Mouse (Mus musculus): ENCODE measurements at regions not wholly inside any gene's neighbourhood (a gene's known extent, or its start where the extent isn't known, plus 50 kb on each side); places are given as distances from the start of the nearest gene placed in this dataset.

- DNase-seq (ENCODE audit: low spot score), result no peak
Observed at GRCm38 (mm10) chr7:72592649-72593048, 286.2 kb upstream of the Mctp2 start.

DNA sequence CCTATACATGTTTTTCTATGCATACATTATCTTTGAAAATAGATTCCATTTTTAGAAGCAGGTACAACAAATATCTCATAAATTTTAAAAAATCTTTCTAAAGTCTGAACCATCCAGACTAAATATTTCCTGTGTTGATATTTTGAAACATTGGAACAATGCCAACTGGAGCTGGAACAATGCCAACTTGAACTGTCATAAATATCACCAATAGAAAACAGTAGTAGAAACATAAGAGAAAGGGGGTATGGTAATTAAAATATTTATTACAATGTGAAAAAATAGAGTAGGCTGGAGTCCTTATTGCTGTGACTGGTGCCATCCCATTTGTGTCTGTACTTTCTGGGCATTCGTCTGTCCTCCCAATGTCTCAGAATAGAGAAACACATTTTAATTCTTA lies 286.9 kb upstream of the Mctp2 start:
- peak; percentile 29 for DNase-seq (ENCODE audit: low spot score)

- DNase-seq (ENCODE audit: low spot score), result no peak
Observed at GRCm38 (mm10) chr7:72594741-72595140, 288.3 kb upstream of the Mctp2 start.

DNA sequence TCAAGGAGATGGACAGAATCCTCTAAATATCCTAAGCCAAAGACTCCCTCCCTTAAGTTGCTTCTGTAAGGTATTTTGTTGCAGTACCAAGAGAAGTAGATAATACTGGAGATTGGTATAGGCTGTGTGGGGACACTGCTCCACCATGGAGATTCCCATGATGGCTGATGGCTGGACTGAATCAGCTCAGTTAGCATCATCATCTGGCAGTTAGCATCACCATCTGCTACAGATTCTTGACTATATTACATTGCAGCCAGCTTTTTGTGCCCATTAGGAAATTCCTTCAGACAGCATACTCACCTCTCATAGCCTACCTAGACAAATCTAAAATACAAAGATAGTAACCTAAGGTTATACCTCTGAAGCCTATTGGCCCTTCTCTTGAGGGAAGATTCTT lies 290.6 kb upstream of the Mctp2 start:
- no peak for DNase-seq (ENCODE audit: low spot score)

DNA sequence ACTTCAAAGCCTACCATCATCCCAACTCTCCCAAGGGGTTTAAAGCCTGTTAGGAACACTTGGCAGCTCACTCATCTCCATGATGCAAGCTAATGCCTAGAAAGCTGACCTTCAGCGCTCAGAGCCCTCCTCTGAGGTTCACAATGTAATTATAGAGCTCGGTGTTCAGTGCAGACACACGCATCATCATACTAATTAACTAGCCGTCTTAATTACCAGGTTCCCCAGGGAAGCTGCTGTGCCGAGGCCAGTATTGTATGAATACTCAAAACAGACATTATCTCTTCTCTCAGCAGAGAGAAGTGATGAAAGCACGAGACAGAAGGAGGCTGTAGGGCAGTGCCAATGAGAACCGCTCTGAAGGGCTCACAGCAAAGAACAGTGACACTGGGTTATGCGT lies 295.5 kb upstream of the Mctp2 start:
- no peak for DNase-seq (ENCODE audit: low spot score)

GRCm38 (mm10) chr7:72609791-72610190 lies 303.4 kb upstream of the Mctp2 start:
- no peak for DNase-seq (ENCODE audit: low spot score)

GRCm38 (mm10) chr7:72615232-72615631 lies 308.8 kb upstream of the Mctp2 start:
- DNase-seq (ENCODE audit: low spot score), result no peak

DNA sequence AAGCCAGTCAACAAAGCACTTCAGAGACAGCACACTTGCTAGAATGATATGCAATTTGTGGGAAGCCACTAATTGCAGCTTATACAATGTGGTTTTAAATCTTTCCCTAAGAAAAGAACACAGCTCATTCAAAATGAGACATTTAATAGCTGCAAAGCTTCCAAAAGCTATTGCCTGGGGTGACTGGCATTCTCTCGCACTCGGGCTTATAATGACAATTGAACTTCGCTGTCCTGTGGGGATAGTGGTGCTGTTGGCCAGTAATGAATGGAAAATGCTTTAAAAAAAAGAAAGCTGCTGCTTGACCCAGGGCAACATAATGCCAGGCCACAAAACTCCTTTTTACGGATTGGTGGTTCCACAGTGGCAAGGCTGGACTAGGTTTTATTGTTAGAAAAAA lies 321.0 kb upstream of the Mctp2 start:
- DNase-seq (ENCODE audit: low spot score), result no peak

DNA sequence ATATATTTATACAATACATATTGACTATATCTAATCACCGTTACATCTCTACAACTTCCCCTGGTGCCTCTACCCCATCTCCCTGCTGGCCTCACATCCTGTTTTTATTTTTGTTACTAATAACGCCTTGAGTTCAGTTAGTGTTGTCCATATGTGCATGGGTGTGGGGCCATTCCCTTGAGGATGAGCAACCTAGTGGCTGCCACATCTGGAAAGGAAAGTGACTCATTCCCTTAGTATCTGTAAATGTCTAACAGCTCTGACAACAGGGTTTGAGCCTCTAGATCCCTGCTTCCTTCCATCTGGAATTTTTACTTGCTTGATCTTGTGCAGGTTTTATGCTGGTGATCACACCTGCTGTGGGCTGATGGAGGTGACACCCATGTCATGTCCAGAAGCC lies 333.2 kb upstream of the Mctp2 start:
- no peak for DNase-seq (ENCODE audit: low spot score)

- no peak for DNase-seq (ENCODE audit: low spot score)
Observed at GRCm38 (mm10) chr7:72675018-72675417, 368.6 kb upstream of the Mctp2 start.

- no peak for DNase-seq (ENCODE audit: low spot score)
Observed at GRCm38 (mm10) chr7:72685803-72686202, 379.4 kb upstream of the Mctp2 start.

- no peak for DNase-seq (ENCODE audit: low spot score)
Observed at GRCm38 (mm10) chr7:72687356-72687755, 380.9 kb upstream of the Mctp2 start.

GRCm38 (mm10) chr7:72691396-72691795 lies 385.0 kb upstream of the Mctp2 start:
- DNase-seq (ENCODE audit: low spot score), result no peak

DNA sequence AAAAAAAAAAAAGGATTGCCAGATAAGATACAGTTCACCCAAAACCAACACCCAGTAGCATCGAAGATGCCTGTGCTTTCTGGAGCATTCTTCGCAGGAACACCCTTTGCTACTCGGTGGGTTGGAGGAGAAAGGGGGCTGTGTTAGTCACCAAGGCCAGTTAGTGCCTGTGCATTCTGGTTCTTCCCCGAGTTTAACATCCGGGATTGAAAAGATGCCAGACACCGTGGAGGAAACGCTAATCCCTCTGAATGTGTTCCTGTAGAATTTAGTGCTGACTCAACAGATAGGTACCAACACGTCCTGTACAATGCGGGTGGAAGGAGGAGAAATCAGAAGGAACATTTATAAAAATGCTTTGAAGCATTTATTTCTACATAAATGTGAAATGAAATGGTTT lies 385.5 kb upstream of the Mctp2 start:
- DNase-seq (ENCODE audit: low spot score), result no peak

DNA sequence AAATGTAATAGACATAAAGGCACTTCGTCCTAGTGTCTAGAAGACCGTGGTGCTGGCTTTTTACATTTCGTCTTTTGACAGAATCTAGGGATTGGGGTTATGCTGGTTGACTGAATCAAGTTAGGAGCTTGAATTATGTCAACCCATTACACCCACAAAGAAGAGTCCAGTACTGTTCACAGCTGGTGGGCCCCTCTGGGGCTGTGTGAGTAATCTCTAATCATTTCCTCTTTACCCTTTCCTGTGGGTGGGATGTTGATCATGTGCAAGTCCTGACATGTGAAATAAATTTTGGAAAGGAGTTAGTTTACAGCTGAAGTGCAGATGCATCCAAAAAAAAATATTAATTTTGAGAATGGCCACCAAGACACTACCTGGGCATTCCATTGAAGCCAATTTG lies 390.3 kb upstream of the Mctp2 start:
- DNase-seq (ENCODE audit: low spot score), result no peak

GRCm38 (mm10) chr7:72703652-72704341 lies 397.4 kb upstream of the Mctp2 start:
- DNase-seq (ENCODE audit: low spot score), result no peak

DNA sequence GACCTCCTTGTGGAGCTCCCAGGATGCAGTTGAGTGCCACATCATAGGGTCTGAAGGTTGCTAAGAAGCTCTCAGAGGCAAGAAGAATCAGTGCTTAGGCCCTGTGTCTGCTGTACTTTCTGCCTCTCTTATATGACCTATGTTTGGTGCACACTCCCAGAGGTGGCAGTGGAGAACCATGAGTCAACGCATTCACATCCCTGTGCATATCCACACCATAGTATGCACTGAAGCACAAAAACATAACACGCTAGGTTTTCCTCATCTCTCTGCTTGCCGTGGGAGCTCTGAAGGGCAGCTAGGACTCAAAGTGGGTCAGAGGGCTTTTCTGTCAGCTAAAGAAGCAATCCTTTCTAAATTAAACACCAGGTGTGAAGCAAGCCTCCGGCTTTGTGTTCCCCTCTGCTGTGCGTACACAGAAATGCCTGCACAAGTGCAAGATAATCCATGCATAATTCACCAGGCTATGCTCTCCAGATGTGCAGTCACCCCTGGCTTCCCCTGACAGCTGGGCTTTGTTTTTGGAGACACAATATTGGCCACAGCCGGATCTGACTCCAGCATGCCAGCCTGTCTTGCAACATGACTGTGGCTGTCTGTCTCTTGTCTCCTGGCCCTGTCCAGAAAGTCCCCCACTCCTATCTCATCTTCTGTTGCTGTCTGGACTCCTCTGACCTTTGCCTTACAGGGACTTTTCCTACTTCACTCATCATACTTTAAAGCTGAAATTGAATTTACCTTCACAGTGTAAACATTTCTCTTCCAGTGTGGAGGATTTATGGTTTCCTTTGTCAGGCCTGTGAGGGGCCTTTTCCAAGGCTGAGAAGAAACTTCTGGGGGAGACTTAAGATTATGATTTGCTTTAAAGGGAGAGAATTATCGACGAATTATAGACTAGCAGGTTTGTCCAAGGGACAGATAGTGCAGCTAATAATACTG lies 405.1 kb upstream of the Mctp2 start:
- DNase-seq (ENCODE audit: low spot score), result peak; percentile 42

DNA sequence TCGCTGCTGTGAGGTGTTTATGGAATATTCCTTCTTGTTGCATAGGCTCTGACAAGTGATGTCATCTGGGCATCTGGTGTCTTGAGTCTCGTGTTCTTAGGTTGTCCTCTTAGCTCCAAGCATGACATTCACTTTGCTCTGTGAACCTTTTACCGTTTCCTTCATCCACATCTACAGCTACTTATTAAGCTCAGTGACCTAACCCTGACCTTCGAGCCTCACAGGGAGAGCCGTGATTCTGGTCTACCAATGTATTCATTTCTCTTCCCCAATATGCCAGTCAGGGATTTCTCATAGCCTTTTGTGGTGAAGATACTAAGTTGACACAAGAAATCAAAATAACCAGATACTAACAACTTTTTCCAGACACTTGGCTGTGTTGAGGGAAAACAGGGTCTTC lies 409.0 kb upstream of the Mctp2 start:
- no peak for DNase-seq (ENCODE audit: low spot score)

DNA sequence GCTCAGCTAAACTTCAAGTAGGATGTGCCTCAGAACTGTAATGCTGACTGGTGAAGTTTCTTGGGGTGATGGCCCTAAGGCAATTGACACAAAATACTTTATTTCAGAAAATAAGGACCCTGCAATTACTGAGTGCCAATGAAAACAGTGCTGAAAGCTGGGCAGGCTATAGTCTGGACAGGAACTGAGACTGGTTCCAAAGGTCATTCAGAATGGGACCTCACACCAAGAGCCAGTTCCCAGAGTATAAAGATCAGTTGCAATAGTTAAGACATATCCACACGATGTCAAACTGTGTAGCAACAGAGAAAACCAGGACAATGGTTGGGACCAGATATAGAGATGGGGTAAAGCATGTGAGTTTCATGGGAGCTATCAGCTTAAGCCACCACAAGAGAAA lies 409.6 kb upstream of the Mctp2 start:
- DNase-seq (ENCODE audit: low spot score), result peak; percentile 73

- no peak for DNase-seq (ENCODE audit: low spot score)
Observed at GRCm38 (mm10) chr7:72726214-72726854, 419.9 kb upstream of the Mctp2 start.

DNA sequence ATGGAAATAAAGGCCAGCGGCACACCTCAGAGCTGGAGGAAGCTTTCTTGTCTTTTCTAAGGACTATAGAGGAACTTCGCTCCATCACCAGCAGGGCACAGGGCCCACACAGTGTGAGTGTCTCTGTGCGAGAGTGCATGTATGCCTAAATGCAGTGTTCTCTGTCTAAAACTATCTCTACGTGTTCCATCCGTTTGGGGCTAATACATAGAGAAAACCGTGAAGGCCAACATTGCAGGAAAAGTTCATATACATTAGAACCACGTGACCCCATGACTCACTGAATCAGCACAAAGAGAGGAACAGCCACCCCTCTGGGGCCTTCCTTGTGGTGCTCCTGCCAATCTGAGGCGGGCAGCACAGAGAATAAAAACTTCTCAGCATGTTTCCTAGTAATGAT lies 431.4 kb upstream of the Mctp2 start:
- DNase-seq (ENCODE audit: low spot score), result no peak

DNA sequence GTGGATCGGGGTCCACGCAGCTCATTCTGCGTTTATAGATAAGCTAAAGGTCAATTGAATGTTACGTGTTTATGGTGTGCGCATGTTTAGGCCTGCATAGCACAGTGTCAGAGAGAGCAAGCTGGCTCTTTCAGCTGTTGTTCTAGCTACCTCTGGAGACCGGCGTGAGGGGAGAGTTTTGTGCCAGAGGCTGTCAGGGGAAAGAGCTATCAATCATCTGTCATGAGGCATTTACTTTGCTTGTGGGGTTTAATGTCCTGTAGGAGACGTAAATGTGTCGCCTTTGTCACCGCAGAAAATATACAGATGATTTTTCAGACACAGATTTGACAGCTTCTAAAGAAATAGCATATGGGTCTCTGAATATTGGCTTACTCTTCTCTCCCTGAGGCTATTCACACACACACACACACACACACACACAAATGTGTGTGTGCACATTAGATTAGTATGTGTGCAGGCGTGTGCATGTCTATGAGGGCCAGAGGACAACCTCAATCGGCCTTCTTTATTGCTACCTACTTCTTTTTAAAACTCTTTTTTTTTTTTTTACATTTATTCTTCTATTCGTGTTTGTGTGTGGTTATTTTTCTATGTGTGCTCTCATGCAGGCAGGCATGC lies 432.0 kb upstream of the Mctp2 start:
- DNase-seq (ENCODE audit: low spot score), result peak; percentile 41

Data from adipocyte (in vitro differentiated cells).